Mouse (Mus musculus): Measurements from ENCODE around the gene Glt8d1. TPM values are rescaled to one million over a fixed set of nuclear protein-coding genes. Genes with fewer than 3 reads are reported as not detected.
A peak's percentile ranks its signal among the peaks of the same experiment; 100 is the strongest.

Gene Glt8d1
- polyA plus RNA-seq (2015; fragmentation: Nextera tagmentation; extraction: Ambion mirVana) = 68.8 and 72.7 TPM in 2 replicates

GRCm38 (mm10) chr14:31001307-31002205 is at the start of gene Glt8d1, which contains the start of gene Spcs1:
Gene Glt8d1, plus strand, starts transcription at chr14:31001400.
Gene Spcs1, minus strand, starts transcription at chr14:31001672.
- ATAC-seq (ENCODE audit: low FRiP score, low TSS enrichment) = peak; percentile 97
- Histone ChIP-seq H3K27me3 (ENCODE audit: insufficient read depth, low read length) (no peaks in the 10 kb centered on the region), H3K4me3 (ENCODE audit: low read length) (peak within 1 kb of the TSS; percentile 98), H3K36me3 (ENCODE audit: insufficient read depth, low read length) (peaks cover 6% of the 10 kb centered on the region; the same call in 1 of the 2 replicates), H3K9me3 (ENCODE audit: low read length) (no peaks in the 10 kb centered on the region), H3K4me1 (ENCODE audit: insufficient read depth, low read length) (peaks cover 16% of the 10 kb centered on the region; the same call in 1 of the 2 replicates), H3K27ac (ENCODE audit: low read length) (peak within 1 kb of the TSS; percentile 98), H3K4me2 (replicated peaks; ENCODE audit: low read depth, low read length) (peak within 1 kb of the TSS; percentile 55), H3K9ac (replicated peaks; ENCODE audit: low read length) (peak within 1 kb of the TSS; percentile 96)
- under 1% methylated on average over 79 of the region's 84 CpGs for WGBS

GRCm38 (mm10) chr14:30958517-30958916 is 42.7 kb upstream of the Glt8d1 start:
- 0 out of 2 replicates have a peak, but pooled peaks cover 15% of the 10 kb centered on the region for H3K36me3 ChIP-seq (ENCODE audit: insufficient read depth, low read length)
- H3K4me2 ChIP-seq (replicated peaks; ENCODE audit: low read depth, low read length) = no peak overlapping the region
- no peak for ATAC-seq (ENCODE audit: low FRiP score, low TSS enrichment)
- H3K27ac ChIP-seq (ENCODE audit: low read length) = no peak overlapping the region
- no peaks in the 10 kb centered on the region for H3K27me3 ChIP-seq (ENCODE audit: insufficient read depth, low read length)
- H3K9ac ChIP-seq (replicated peaks; ENCODE audit: low read length) = no peak overlapping the region
- no peaks in the 10 kb centered on the region for H3K9me3 ChIP-seq (ENCODE audit: low read length)
- no peaks in the 10 kb centered on the region for H3K4me1 ChIP-seq (ENCODE audit: insufficient read depth, low read length)
- 74% methylated on average over 2 of the region's 2 CpGs for WGBS
- H3K4me3 ChIP-seq (ENCODE audit: low read length) = no peak overlapping the region

GRCm38 (mm10) chr14:30959031-30959430 is 42.2 kb upstream of the Glt8d1 start:
- Histone ChIP-seq H3K9ac (replicated peaks; ENCODE audit: low read length) (no peak overlapping the region), H3K27me3 (ENCODE audit: insufficient read depth, low read length) (no peaks in the 10 kb centered on the region), H3K9me3 (ENCODE audit: low read length) (no peaks in the 10 kb centered on the region), H3K4me3 (ENCODE audit: low read length) (no peak overlapping the region), H3K4me1 (ENCODE audit: insufficient read depth, low read length) (no peaks in the 10 kb centered on the region), H3K36me3 (ENCODE audit: insufficient read depth, low read length) (0 out of 2 replicates have a peak, but pooled peaks cover 15% of the 10 kb centered on the region), H3K4me2 (replicated peaks; ENCODE audit: low read depth, low read length) (no peak overlapping the region), H3K27ac (ENCODE audit: low read length) (no peak overlapping the region)
- no peak for ATAC-seq (ENCODE audit: low FRiP score, low TSS enrichment)
- 89% methylated on average over 4 of the region's 4 CpGs for WGBS

- no peaks in the 10 kb centered on the region for H3K27me3 ChIP-seq (ENCODE audit: insufficient read depth, low read length)
- 70% methylated on average over 1 of the region's 1 CpGs for WGBS
- H3K4me2 ChIP-seq (replicated peaks; ENCODE audit: low read depth, low read length) = no peak overlapping the region
- 0 out of 2 replicates have a peak, but pooled peaks cover 13% of the 10 kb centered on the region for H3K36me3 ChIP-seq (ENCODE audit: insufficient read depth, low read length)
- no peak for ATAC-seq (ENCODE audit: low FRiP score, low TSS enrichment)
- H3K4me3 ChIP-seq (ENCODE audit: low read length) = no peak overlapping the region
- no peak overlapping the region for H3K9ac ChIP-seq (replicated peaks; ENCODE audit: low read length)
- no peaks in the 10 kb centered on the region for H3K4me1 ChIP-seq (ENCODE audit: insufficient read depth, low read length)
- no peak overlapping the region for H3K27ac ChIP-seq (ENCODE audit: low read length)
- H3K9me3 ChIP-seq (ENCODE audit: low read length) = no peaks in the 10 kb centered on the region
Measured at GRCm38 (mm10) chr14:30960366-30960765, 40.8 kb upstream of the Glt8d1 start.

GRCm38 (mm10) chr14:30974204-30974603 is 27.0 kb upstream of the Glt8d1 start:
- H3K4me2 ChIP-seq (replicated peaks; ENCODE audit: low read depth, low read length) = no peak overlapping the region
- H3K9ac ChIP-seq (replicated peaks; ENCODE audit: low read length) = no peak overlapping the region
- H3K27ac ChIP-seq (ENCODE audit: low read length) = peak overlapping the region; percentile 53; the same call in 1 of the 2 replicates
- H3K4me1 ChIP-seq (ENCODE audit: insufficient read depth, low read length) = no peaks in the 10 kb centered on the region
- H3K36me3 ChIP-seq (ENCODE audit: insufficient read depth, low read length) = peaks cover 17% of the 10 kb centered on the region
- H3K9me3 ChIP-seq (ENCODE audit: low read length) = no peaks in the 10 kb centered on the region
- H3K4me3 ChIP-seq (ENCODE audit: low read length) = no peak overlapping the region
- ATAC-seq (ENCODE audit: low FRiP score, low TSS enrichment) = no peak
- no peaks in the 10 kb centered on the region for H3K27me3 ChIP-seq (ENCODE audit: insufficient read depth, low read length)
- 70% methylated on average over 6 of the region's 6 CpGs for WGBS

GRCm38 (mm10) chr14:30976222-30976621 is 25.0 kb upstream of the Glt8d1 start:
- Histone ChIP-seq H3K4me2 (replicated peaks; ENCODE audit: low read depth, low read length) (no peak overlapping the region), H3K4me3 (ENCODE audit: low read length) (no peak overlapping the region), H3K27me3 (ENCODE audit: insufficient read depth, low read length) (no peaks in the 10 kb centered on the region), H3K27ac (ENCODE audit: low read length) (no peak overlapping the region), H3K4me1 (ENCODE audit: insufficient read depth, low read length) (no peaks in the 10 kb centered on the region), H3K9me3 (ENCODE audit: low read length) (no peaks in the 10 kb centered on the region), H3K9ac (replicated peaks; ENCODE audit: low read length) (no peak overlapping the region), H3K36me3 (ENCODE audit: insufficient read depth, low read length) (peaks cover 15% of the 10 kb centered on the region)
- ATAC-seq (ENCODE audit: low FRiP score, low TSS enrichment) = no peak
- WGBS = 76% methylated on average over 3 of the region's 3 CpGs

GRCm38 (mm10) chr14:30996417-30996816 is 4.8 kb upstream of the Glt8d1 start:
- Histone ChIP-seq H3K27ac (ENCODE audit: low read length) (no peak overlapping the region), H3K4me1 (ENCODE audit: insufficient read depth, low read length) (peaks cover 7% of the 10 kb centered on the region; the same call in 1 of the 2 replicates), H3K4me3 (ENCODE audit: low read length) (no peak overlapping the region), H3K27me3 (ENCODE audit: insufficient read depth, low read length) (no peaks in the 10 kb centered on the region), H3K4me2 (replicated peaks; ENCODE audit: low read depth, low read length) (no peak overlapping the region), H3K36me3 (ENCODE audit: insufficient read depth, low read length) (peaks cover 6% of the 10 kb centered on the region; the same call in 1 of the 2 replicates), H3K9ac (replicated peaks; ENCODE audit: low read length) (no peak overlapping the region), H3K9me3 (ENCODE audit: low read length) (no peaks in the 10 kb centered on the region)
- no peak for ATAC-seq (ENCODE audit: low FRiP score, low TSS enrichment)

GRCm38 (mm10) chr14:31000356-31000755 is 844 bp upstream of the Glt8d1 start:
- WGBS = 55% methylated on average over 10 of the region's 10 CpGs
- H3K27ac ChIP-seq (ENCODE audit: low read length) = peak overlapping the region; percentile 98; the same call in 1 of the 2 replicates
- no peaks in the 10 kb centered on the region for H3K27me3 ChIP-seq (ENCODE audit: insufficient read depth, low read length)
- no peak for ATAC-seq (ENCODE audit: low FRiP score, low TSS enrichment)
- peak overlapping the region; percentile 96 for H3K9ac ChIP-seq (replicated peaks; ENCODE audit: low read length)
- peak overlapping the region; percentile 55 for H3K4me2 ChIP-seq (replicated peaks; ENCODE audit: low read depth, low read length)
- peaks cover 6% of the 10 kb centered on the region; the same call in 1 of the 2 replicates for H3K36me3 ChIP-seq (ENCODE audit: insufficient read depth, low read length)
- H3K4me3 ChIP-seq (ENCODE audit: low read length) = peak overlapping the region; percentile 98
- no peaks in the 10 kb centered on the region for H3K9me3 ChIP-seq (ENCODE audit: low read length)
- H3K4me1 ChIP-seq (ENCODE audit: insufficient read depth, low read length) = peaks cover 16% of the 10 kb centered on the region; the same call in 1 of the 2 replicates

- H3K9me3 ChIP-seq (ENCODE audit: low read length) = no peaks in the 10 kb centered on the region
- peak overlapping the region; percentile 55 for H3K4me2 ChIP-seq (replicated peaks; ENCODE audit: low read depth, low read length)
- under 1% methylated on average over 21 of the region's 21 CpGs for WGBS
- peaks cover 6% of the 10 kb centered on the region; the same call in 1 of the 2 replicates for H3K36me3 ChIP-seq (ENCODE audit: insufficient read depth, low read length)
- peak overlapping the region; percentile 98 for H3K4me3 ChIP-seq (ENCODE audit: low read length)
- H3K27ac ChIP-seq (ENCODE audit: low read length) = peak overlapping the region; percentile 98
- peak overlapping the region; percentile 96 for H3K9ac ChIP-seq (replicated peaks; ENCODE audit: low read length)
- no peaks in the 10 kb centered on the region for H3K27me3 ChIP-seq (ENCODE audit: insufficient read depth, low read length)
- peak; percentile 43; the same call in 1 of the 2 replicates for ATAC-seq (ENCODE audit: low FRiP score, low TSS enrichment)
- peaks cover 16% of the 10 kb centered on the region; the same call in 1 of the 2 replicates for H3K4me1 ChIP-seq (ENCODE audit: insufficient read depth, low read length)
Measured at GRCm38 (mm10) chr14:31000816-31001306, 339 bp upstream of the Glt8d1 start.
